In genomic region chr10:32510821-32511220, GRCm38 (mm10) we compare ENCODE assay signal across 21 mouse cellular contexts.
DNase-seq lines count a peak whose midpoint lies in the region; ATAC-seq and TF ChIP-seq lines count a peak whose summit lies in the region.
"Had no signal": no experiment of that assay in that cellular context is flagged by ENCODE, and none has a peak within 500 bp of the region (broad histone marks: within the 10 kb centered on the region; RNA-seq: fewer than 3 reads in every experiment).

No protein-coding gene starts in this region.

- H3K9me3 ChIP-seq in lung, embryonic 14.5 days (ENCODE audit: low read depth, low read length), result no peaks in the 10 kb centered on the region
- H3K9me3 ChIP-seq in lung, embryonic 16.5 days (ENCODE audit: control insufficient read depth, low read length), result no peaks in the 10 kb centered on the region
- H3K9me3 ChIP-seq in lung, postnatal 0 days (ENCODE audit: low read length), result no peaks in the 10 kb centered on the region
- H3K9me3 ChIP-seq: G1E had no signal

- no peaks in the 10 kb centered on the region for H3K36me3 ChIP-seq in lung, embryonic 14.5 days (ENCODE audit: insufficient read depth)
- no peaks in the 10 kb centered on the region for H3K36me3 ChIP-seq in lung, embryonic 16.5 days (ENCODE audit: control insufficient read depth, insufficient read depth, low read length)
- no peaks in the 10 kb centered on the region for H3K36me3 ChIP-seq in lung, postnatal 0 days (ENCODE audit: insufficient read depth, low read length)
- H3K36me3 ChIP-seq: G1E had no signal

- WGBS in lung, embryonic 14.5 days, result 38% methylated on average over 1 of the region's 1 CpGs
- 53% methylated on average over 1 of the region's 1 CpGs for WGBS in lung, embryonic 16.5 days
- 43% methylated on average over 1 of the region's 1 CpGs for WGBS in lung, postnatal 0 days
- 69% methylated on average over 1 of the region's 1 CpGs for WGBS in lung, adult 2 months

- ATAC-seq in lung, embryonic 14.5 days (ENCODE audit: insufficient read depth), result no peak; the same call in 1 of the 2 replicates
- peak; percentile 38; the same call in 1 of the 2 replicates for ATAC-seq in lung, embryonic 16.5 days (ENCODE audit: low read depth)
- no peak for ATAC-seq in lung, postnatal 0 days
- ATAC-seq: activated CD4-positive, CD25-positive, alpha-beta regulatory T cell, adult 4 months; CD4-positive, CD25-positive, alpha-beta regulatory T cell, adult 4 months; Patski had no signal

- DNase-seq in lung, embryonic 14.5 days, result peak; percentile 63
- no peak for DNase-seq in lung, postnatal 36 days
- no peak for DNase-seq in lung, postnatal 4 days
- peak; percentile 51 for DNase-seq in lung, postnatal 0 days (ENCODE audit: low spot score)
- DNase-seq in lung, adult 2 months, result no peak
- DNase-seq: adrenal gland, adult 2 months; adrenal gland, adult 8-10 months; adrenal gland, postnatal 10 days; adrenal gland, postnatal 14 days; adrenal gland, postnatal 25 days; adrenal gland, postnatal 36 days; B cell, adult 2 months; cerebellum, adult 11 months; cerebellum, adult 11-12 months; cerebellum, adult 18-20 months had no signal

- H3K4me2 ChIP-seq in lung, embryonic 14.5 days, result no peak overlapping the region
- H3K4me2 ChIP-seq in lung, embryonic 16.5 days (ENCODE audit: low read depth, low read length), result no peak overlapping the region
- no peak overlapping the region for H3K4me2 ChIP-seq in lung, postnatal 0 days (replicated peaks; ENCODE audit: low read depth, low read length)

- H3K27ac ChIP-seq in lung, embryonic 14.5 days (ENCODE audit: low read depth), result no peak overlapping the region
- no peak overlapping the region for H3K27ac ChIP-seq in lung, embryonic 16.5 days (ENCODE audit: low read length)
- H3K27ac ChIP-seq in lung, postnatal 0 days (ENCODE audit: low read length), result no peak overlapping the region

- H3K4me1 ChIP-seq in lung, embryonic 14.5 days (ENCODE audit: insufficient read depth), result no peaks in the 10 kb centered on the region
- H3K4me1 ChIP-seq in lung, embryonic 16.5 days (replicated peaks; ENCODE audit: control insufficient read depth, insufficient read depth, low read length), result no peaks in the 10 kb centered on the region
- H3K4me1 ChIP-seq in lung, postnatal 0 days (ENCODE audit: insufficient read depth, low read depth, low read length), result no peaks in the 10 kb centered on the region
- H3K4me1 ChIP-seq in lung, adult 2 months (ENCODE audit: control insufficient read depth, insufficient read depth, low read length), result no peaks in the 10 kb centered on the region

- TF ChIP-seq POLR2A in lung, adult 2 months (IDR thresholded peaks at IDR 0.05; ENCODE audit: borderline replicate concordance, extremely low read depth, low read depth, low read length), result no peak

- no peak for TF ChIP-seq CTCF in lung, embryonic 14.5 days (IDR thresholded peaks at IDR 0.05; ENCODE audit: low read depth)
- TF ChIP-seq CTCF in lung, postnatal 0 days (IDR thresholded peaks at IDR 0.05), result no peak
- no peak for TF ChIP-seq CTCF in lung, adult 2 months (IDR thresholded peaks at IDR 0.05; ENCODE audit: insufficient read depth, low read length)

- no peak overlapping the region for H3K9ac ChIP-seq in lung, embryonic 14.5 days
- H3K9ac ChIP-seq in lung, embryonic 16.5 days (ENCODE audit: low read length), result no peak overlapping the region
- no peak overlapping the region for H3K9ac ChIP-seq in lung, postnatal 0 days (replicated peaks; ENCODE audit: low read depth)

- no peak for TF ChIP-seq EP300 in lung, postnatal 0 days (IDR thresholded peaks at IDR 0.05)

- H3K27me3 ChIP-seq in lung, embryonic 14.5 days (ENCODE audit: insufficient read depth, low read length), result no peaks in the 10 kb centered on the region
- no peaks in the 10 kb centered on the region for H3K27me3 ChIP-seq in lung, embryonic 16.5 days (ENCODE audit: control insufficient read depth, insufficient read depth, low read depth, low read length)
- no peaks in the 10 kb centered on the region for H3K27me3 ChIP-seq in lung, postnatal 0 days (replicated peaks; ENCODE audit: insufficient read depth, low read length)
- H3K27me3 ChIP-seq: CH12.LX, Patski had no signal

- H3K4me3 ChIP-seq in lung, embryonic 14.5 days (ENCODE audit: low read depth, low read length), result no peak overlapping the region
- no peak overlapping the region for H3K4me3 ChIP-seq in lung, embryonic 16.5 days (ENCODE audit: low read length)
- no peak overlapping the region for H3K4me3 ChIP-seq in lung, postnatal 0 days (ENCODE audit: low read depth, low read length)
- H3K4me3 ChIP-seq in lung, adult 2 months (replicated peaks; ENCODE audit: extremely low read depth, low read depth, low read length), result no peak overlapping the region

Comparison
In these comparisons a context has a peak if more than half of its experiments do, and no peak if none do; other contexts are left out.
1. DNase-seq: peak in lung, embryonic 14.5 days (single experiment) and lung, postnatal 0 days (single experiment); none in lung, postnatal 36 days (single experiment), lung, postnatal 4 days (0 of 2) and lung, adult 2 months (single experiment).